Mouse (Mus musculus) heart, adult 11 months (tissue): ENCODE data around the gene Shld1.
A peak's percentile ranks its signal among the peaks of the same experiment; 100 is the strongest.

ENCODE experiments used
- DNase-seq: peaks from one replicate; pipeline ENCODE4 v3.0.0; 2022

The Shld1 gene

GRCm38 (mm10) chr2:132724561-132724960 is 37.8 kb downstream of the Shld1 start:
- peak; percentile 75 for DNase-seq

- peak; percentile 84 for DNase-seq
Observed at GRCm38 (mm10) chr2:132725376-132725905, 38.7 kb downstream of the Shld1 start.

GRCm38 (mm10) chr2:132726156-132726555 is 39.4 kb downstream of the Shld1 start:
- peak; percentile 60 for DNase-seq

GRCm38 (mm10) chr2:132732940-132733339 is 46.2 kb downstream of the Shld1 start:
- peak; percentile 4 for DNase-seq

- peak; percentile 35 for DNase-seq
Observed at GRCm38 (mm10) chr2:132733603-132734573, 47.2 kb downstream of the Shld1 start.

- peak; percentile 10 for DNase-seq
Observed at GRCm38 (mm10) chr2:132738816-132739432, 52.2 kb downstream of the Shld1 start.

GRCm38 (mm10) chr2:132741862-132742347 is 55.2 kb downstream of the Shld1 start:
- peak; percentile 83 for DNase-seq

GRCm38 (mm10) chr2:132744866-132745265 is 58.1 kb downstream of the Shld1 start:
- DNase-seq: peak; percentile 61

- peak; percentile 78 for DNase-seq
Observed at GRCm38 (mm10) chr2:132746108-132746507, 59.4 kb downstream of the Shld1 start.

- peak; percentile 37 for DNase-seq
Observed at GRCm38 (mm10) chr2:132750726-132751125, 64.0 kb downstream of the Shld1 start.

- no peak for DNase-seq
Observed at GRCm38 (mm10) chr2:132751141-132752066, 64.7 kb downstream of the Shld1 start.

- DNase-seq: no peak
Observed at GRCm38 (mm10) chr2:132752398-132752797, 65.7 kb downstream of the Shld1 start.

GRCm38 (mm10) chr2:132753137-132753536 is 66.4 kb downstream of the Shld1 start:
- DNase-seq: no peak

GRCm38 (mm10) chr2:132757911-132758310 is 71.2 kb downstream of the Shld1 start:
- no peak for DNase-seq

- DNase-seq: no peak
Observed at GRCm38 (mm10) chr2:132770822-132771221, 84.1 kb downstream of the Shld1 start.

GRCm38 (mm10) chr2:132780978-132781377 is 94.2 kb downstream of the Shld1 start, which contains the start of gene Chgb:
TSS of gene Chgb (plus strand) at chr2:132781278.
- no peak for DNase-seq

- peak; percentile 96 for DNase-seq
Observed at GRCm38 (mm10) chr2:132781439-132782068, 94.8 kb downstream of the Shld1 start.

GRCm38 (mm10) chr2:132784039-132784438 is 97.3 kb downstream of the Shld1 start:
- DNase-seq: no peak

- DNase-seq: no peak
Observed at GRCm38 (mm10) chr2:132793441-132794203, 106.9 kb downstream of the Shld1 start.

GRCm38 (mm10) chr2:132794204-132794586 is 107.5 kb downstream of the Shld1 start:
- DNase-seq: no peak
